Mouse (Mus musculus) Muller cell, postnatal 12 days (primary cell): ENCODE data around the gene Tnr.

Source experiments
- DNase-seq: peaks from one replicate; pipeline ENCODE4 v3.0.0-alpha.2; 2015; ENCODE audit errors: inconsistent ontology term

Tnr gene

DNA sequence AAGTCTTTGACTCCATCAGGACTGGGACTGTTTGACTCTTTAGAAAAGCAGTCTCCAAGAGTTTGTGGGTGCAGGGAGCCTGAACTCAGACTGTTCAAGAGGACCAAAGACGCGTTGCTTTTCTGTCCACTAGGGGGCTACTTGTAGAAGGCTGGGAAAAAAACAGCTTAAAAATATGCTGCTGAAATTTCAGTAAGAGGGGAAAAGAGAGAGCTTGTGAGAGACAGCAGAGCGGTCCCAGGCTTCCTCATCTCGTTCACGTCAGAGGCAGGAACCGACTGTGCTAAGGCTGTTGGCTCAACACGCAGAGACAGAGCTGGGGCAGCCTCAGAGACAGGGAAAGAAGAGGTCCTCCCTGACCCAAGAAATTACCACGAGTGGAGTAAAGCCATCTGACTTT lies at the start of gene Tnr:
TSS of gene Tnr (plus strand) at position 192 of the 400 bp plus-strand sequence.
- peak; percentile 42 for DNase-seq

DNA sequence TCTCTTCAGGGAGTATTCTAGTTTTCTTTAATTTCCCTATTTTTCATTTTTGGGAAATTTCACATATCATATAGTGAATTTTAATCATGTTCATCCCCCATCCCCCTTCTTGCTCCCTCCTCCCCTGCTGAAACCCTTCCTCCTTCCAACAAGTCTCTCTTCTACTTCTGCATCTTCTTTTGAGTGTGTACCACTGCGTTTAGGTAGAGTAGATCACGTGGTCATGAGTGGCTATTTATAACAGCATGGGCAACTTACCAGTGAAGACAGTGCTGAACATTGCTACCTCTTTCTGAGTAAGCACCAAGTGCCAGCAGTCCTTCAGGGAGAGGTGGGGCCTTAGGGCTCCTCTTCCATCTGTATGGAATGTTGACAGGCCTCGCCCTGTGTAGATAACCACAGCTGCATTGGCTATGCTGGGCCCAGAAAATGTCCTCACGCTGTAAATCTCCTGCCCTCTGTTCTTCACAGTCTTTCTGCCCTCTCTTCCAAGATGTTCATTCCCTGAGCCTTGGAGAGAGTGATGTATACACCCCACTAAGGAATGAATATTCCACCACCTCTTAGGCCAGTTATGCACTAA lies 33.6 kb upstream of the Tnr start:
- DNase-seq = no peak

DNA sequence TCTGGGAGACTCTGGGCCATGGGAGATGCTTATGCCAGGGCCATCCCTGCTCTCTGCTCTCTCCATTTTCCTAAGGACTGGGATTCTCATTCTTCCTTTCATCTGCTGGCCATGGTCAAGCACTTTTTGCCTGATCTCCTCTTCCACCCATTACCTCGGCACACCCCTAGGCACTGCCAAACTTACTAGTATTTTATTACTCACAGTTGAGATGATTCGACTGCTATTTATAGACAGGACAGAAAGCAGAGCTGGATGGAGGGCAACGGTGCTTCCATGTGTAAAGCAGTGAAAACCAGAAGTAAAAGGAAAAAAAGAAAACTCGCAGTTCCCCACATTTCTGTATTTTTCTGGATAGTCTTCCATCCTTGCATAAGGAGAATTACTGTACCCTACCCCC lies 31.0 kb upstream of the Tnr start:
- DNase-seq = no peak

DNA sequence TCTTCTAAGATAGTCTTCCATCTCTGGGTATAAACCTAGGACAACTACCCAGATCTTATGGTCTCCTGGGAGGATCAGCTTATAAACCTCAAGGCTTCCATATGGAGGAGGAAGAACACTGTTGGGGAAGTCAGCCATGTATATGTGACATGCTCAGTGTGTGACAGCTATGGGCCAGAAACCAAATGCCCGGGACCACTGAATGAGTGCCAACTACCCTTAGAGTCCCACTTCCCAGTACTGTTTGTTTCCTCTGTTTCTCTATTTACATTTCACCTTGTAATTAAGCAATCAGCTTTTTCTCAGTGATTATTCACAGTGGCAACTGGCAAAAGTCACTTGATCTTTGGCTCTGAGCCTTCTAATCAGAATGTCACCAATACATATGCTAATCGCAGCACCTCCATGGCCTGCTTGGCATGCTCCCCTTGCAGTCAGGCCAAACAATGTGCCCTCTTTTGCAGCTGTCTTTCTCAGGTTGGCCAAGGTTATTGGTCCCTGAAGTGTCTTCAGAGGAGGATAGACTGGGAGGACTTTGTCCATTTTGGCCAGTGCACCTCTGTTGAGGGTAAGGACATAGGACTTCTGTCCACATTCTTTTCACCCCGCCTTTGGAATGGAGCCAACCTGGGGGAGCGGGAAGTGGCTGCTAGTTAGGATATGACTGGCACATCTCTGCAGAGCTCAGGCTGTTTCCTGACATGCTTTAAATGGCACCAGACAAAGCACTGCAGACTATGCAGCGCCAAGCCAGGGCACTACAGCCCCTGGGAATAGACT lies 29.7 kb upstream of the Tnr start:
- DNase-seq = peak; percentile 26

DNA sequence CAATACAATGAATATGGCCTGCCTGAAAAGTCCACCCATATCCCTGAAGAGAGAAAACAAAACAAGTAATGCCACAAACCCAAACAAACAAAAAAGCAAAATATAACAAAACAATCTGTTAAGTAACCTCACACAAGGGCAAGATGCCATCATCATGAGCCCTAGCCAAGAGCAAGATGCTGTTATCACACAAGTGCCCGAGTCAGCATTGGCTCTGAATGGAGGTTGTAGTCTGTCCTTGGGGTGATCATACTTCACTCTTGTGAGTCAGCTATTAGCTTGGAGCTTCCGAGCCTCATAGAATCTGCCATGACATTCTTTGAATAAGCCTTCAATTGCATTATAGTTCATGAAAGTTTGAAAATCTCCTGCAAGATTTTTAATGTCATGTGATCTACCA lies 25.3 kb upstream of the Tnr start:
- no peak for DNase-seq

DNA sequence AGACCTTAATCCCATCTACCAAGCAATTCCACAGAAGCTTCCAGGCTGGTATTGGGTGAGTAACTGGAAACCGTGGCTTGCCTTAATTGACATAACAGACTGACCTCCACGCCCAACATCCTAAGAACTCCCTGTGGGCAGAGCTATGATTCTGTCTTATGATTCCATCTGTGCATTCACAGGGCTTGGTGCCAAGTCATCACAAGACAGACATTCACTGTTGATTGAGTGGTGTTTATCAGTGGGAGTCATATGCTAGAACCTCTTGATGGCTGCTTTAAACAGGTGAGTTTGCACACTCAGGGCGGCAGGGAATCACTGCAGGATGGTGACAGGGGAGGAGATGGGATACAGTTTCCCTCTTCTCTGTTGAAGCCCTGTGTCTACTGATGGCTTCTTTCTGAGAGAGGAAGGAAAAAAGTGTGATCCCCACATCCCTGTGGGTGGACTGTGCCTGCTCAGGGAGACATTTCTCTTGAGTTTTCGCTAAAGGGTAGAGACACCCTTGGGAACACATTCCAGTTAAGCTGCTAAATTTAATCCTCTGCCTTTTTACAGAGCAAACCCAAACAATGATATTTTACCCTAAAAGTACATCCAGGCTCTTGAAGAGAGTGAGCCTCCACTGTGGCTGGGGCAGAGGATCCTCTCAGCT lies 23.6 kb upstream of the Tnr start:
- DNase-seq = no peak

DNA sequence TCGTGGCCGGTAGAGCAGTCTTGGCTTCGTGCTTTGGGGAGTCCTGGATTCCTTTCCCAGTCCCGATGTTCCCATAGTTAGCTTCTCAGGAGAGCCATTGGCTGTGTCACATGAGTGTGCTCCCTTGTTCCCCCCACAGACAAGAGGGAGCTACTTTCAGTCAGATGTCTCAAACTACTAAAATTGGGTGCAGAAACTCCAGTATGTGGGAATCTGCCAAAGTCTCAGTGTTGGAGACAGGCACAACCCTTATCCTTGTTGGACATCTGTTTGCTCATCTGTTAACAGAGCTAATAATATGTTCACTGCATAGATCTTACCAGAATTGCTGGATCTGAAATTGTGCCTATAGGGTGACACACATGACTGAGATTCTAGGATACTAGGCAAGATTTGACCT lies 21.7 kb upstream of the Tnr start:
- DNase-seq = no peak

DNA sequence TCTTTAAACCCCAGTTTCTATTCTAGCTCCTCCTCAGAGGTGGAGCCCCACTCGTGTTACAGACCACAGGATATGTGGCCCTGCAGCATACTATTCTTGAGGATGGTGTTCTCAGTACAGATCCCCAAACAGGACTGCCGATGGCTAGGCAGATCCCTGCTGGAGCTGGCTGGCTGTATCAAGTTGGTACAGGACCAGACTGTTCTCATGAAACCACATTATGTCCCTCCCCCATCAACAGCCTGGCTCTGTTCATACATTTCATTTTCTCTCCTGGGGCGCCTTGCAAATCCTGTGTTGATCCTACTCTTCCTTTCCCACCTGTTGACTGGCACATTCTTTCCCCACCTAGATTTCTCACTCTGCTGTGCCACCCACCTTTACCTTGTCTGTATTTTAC lies 12.9 kb upstream of the Tnr start:
- no peak for DNase-seq

DNA sequence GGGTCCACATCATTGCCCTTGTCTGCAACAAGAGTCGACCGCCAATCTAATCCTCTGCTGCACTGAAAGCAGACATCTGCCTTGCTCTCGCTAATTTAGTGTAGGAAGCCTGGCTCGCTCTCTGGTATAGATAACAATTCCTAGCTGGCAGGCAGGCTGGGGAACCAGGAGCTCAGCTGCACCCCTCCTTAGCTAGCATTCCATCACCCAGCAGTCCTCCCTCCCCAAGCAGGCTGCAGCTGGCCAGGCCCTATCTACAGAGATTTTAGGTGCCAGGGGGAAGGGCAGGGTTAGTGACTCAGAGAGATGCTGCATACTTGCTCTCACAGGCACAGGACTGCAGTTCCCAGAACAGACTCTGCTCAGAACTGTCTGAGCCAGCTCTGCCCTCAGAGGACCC lies 5.9 kb upstream of the Tnr start:
- peak; percentile 92 for DNase-seq

DNA sequence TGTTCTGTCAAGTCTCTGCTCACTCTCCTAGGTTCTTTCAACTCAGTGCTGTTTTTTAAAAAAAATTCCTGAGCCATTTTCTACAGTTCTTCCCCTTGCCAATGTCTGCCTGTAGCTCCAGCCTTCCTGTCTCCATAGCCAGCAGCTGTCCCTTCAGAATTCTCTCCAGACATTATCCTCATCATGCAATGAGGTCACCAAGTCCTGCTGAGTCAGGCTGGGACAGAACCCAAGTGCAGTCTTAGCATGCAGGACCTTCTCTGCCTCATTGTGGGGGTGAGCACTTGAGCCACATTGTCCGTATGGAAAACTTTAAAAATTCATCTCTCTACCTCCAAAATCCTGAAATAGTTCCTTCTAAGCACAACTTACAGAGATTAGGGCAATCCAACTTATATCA lies 4.4 kb upstream of the Tnr start:
- DNase-seq = peak; percentile 26

DNA sequence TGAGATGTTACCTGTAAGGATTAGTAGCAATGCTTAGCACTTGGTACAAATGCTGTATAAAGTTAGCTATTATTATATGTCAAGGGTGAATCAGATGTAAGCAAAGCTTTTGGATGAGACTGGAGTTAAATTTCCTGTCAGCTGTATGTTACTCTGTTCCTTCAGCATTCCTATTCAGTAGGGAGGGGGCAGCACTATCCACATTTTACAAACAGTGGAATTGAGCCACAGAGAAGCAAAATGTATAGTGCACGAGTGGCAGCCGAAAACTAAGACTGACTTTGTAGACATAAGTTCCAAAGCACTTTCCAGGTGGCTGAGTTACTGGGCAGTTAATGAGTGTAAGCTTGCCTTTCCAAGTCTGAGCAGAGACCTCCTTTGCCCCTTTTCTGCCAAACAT lies 500 bp upstream of the Tnr start:
- peak; percentile 2 for DNase-seq

DNA sequence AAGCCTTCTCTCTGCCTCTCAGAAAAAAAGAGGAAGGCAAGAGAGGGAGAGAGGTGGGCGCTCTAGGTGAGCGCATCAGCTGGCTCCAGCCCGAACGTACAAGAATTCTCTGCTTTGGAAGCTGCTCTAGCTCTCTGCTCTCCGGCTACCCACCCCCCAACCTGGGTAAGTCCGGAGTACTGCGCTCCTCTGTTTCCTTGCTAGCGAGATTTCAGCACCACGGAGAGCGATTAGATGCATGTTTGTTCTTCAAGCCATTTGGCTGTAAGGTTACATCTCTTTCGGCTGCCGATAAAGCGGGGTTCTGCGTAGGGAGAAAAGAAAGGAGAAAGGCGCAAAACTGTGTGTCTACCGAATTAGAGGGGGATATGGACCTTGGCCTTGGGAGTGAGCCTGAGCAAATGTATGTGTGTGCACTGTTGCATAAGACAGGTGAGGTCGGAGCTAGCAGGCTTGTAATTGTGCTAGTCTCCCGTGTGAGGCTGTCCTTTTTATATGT lies 531 bp downstream of the Tnr start:
- peak; percentile 76 for DNase-seq

DNA sequence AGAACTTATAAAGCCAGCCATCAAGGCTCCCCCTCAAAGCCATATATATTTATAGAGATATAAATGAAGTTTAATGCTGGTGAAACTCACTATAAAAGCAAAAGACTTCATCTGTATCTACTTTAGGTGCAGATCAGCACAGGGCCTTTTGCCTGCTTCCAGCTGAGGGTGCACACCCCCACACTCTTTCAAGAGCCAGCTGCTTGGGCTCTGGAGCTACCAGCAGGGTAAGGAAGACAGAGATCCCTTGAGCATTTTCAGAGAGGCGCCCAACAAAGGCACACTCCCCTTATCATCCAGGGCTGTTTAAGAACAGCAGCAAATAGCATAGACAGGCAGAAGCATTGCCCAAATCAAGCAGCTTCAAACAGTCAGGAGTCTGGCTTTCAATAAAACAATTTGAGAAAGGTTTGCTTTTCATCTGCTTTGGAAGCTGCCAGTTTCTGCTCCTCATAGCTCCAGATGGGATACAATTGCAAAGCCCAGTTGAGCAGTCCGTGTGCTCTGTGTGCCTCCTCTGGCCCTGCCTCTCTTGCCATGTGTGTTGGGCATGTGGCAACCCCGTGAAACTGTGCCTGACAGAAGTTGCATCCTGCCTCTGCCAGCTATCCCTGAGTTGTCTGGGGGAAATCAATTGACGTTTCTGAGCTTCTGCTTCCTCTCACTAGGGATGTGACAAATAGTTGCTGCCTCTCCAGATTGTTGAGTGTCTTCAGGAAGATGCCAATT lies 9.4 kb downstream of the Tnr start:
- no peak for DNase-seq

DNA sequence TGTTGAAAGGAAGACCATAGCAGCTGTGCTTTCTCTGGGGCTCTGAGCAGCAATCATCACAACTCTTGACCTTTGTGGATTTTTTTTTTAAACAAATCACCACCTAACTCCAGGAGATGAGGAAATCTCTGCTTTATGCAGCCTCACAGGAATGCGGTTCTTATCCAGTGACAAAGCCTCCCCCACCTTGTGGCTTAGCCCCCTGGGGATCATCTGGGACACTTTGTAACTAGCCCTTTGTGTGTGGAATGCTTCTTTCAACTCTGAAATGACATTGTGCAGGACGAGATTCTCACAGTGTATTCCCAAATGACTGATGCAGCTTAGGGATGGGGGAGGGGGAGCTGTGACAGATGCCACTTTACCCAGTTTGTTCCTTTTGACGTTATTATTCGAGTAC lies 12.0 kb downstream of the Tnr start:
- peak; percentile 91 for DNase-seq

DNA sequence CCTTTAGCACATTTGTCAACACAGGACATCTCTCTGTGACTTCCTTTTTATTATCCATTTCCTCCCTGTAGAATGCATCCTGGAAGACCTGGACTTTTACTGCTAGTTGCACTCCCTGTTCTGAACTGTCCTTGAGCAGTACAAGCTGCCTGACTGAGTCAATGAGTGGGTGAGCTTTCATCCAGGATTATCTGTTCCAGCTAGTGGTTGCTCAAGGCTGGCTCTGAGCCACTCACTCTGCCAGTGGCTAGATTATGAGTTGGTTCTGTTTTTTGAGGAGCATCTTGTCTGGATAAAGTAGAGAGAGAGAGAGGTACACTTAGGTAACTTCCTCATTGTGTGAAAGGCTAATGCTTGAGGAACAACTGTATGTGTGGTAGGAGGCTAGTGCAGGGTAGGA lies 14.0 kb downstream of the Tnr start:
- DNase-seq = no peak

DNA sequence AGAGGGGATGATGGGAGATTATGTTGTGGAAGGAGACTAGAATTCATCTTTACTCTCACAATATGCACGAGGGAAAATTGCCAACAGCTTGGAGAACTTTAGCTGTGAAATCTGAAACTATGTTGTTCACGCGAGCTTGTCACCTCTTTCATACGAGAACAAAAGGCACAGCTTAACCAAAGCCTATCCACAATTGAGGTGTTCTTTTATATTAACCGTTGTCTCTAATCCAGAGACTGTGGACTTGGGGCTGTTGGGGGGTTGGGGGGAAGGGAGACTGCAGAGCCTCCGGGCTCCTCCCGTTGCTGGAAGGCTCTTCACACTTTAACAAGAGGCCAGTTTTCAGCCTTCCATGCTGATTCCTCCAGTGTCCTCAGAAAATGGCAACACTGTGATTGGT lies 14.5 kb downstream of the Tnr start:
- no peak for DNase-seq

DNA sequence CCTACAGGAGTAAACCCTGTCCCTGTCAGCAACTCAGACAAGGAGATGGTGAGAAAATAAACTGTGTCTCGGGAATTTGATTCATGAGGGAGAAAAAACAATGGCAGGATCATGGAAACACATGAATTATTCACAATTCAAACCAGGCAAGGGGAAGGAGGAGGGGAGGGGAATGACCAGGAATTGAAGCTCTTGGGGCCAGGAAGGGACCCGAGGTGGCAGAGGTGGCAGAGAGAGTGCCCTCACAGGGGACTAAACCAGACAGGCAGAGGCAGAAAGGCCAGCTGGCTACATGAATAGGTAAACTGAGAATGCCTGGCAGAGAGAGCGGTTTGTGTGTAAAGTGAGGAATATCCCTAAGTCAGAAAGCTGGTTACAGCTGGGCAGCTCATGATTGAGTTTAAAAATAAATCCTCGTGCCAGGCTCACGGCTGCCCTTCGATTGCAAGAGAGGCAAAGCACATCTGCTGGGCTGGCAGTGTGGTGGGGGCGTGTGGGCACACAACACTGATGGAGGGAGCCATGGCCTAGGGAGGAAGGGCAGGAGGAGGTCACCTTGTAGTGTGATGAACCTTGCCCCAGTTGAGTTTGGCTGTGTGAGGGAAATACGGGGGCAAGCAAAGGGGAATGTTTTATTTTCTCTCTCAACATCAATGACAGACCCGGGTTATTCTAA lies 22.0 kb downstream of the Tnr start:
- DNase-seq = no peak

DNA sequence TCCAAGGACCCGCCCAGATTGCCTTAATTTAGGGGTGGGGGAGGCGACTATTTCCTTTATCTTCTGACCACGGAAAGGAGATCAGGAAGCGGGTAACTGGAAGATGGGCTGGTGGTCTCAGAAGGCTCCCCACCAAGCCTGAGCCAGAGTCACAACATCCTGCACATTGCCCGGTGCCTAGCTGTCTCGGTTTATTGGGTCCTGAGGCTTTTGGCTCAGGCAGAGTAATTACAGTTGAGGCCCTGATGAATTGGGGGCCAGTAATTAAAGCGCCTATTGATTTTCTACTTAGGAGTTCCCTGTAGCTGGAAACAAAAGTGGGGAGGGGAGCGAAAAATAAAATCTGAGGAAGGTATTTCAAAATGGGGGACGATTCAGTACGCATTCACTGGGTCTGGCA lies 27.5 kb downstream of the Tnr start:
- no peak for DNase-seq

DNA sequence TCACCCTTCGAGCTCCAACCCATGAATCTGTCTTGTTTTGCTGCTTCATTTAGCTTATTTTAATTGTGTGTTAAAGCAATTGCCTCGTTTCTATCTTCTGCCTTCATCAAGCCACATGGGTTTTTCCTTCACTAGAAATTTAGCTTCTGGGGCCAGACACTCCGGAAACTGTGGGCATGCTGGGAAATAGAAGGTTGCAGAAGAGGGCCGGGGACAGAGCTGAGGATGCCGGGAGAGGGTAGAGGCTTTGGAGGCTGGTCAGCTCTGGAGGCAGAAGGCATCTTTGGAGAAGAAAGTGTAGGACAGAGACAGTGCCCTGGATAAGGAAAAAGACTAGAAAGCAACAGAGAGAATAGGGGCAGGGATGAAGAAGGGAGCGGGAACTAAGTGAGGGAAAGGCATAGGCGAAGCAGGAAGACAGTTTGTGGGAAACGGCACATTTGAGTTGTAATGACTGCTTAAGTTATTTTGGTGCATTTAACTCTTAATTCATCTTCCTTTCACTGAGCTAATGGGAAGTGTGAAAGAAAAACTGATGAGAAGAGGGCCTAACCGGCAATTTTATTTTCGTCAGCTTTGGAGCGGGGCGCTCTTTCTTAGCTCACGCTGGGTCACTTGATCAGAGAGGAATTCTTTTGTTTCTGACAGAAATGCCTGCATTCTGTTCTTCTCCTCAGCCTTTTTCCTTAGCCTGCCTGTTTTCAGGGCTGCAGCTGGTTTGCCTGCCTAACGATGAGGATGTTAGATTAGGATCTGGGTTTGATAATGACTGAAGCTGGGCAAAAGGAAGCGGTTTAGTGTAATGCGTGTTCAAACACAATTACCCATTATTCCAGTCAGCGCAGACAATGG lies 28.2 kb downstream of the Tnr start:
- peak; percentile 30 for DNase-seq

DNA sequence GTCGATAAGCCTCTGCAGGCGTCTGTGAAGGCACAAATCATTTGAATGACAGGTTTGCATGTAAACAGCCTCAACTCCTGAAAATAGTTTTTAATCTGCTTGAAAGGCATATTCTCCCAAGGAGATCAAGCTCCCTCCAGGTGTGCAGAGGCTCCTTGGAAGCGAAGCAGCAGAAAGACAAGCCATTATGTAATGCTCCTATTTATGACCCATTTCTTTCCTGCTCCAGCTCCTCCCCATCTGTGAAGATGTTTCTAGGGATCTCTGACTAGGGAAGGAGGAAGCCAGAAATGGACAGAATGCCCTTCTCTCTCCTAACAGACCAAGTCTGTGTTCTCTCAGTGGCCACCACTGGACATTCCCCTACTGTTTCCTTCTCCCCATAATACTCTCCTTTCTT lies 38.0 kb downstream of the Tnr start:
- no peak for DNase-seq

DNA sequence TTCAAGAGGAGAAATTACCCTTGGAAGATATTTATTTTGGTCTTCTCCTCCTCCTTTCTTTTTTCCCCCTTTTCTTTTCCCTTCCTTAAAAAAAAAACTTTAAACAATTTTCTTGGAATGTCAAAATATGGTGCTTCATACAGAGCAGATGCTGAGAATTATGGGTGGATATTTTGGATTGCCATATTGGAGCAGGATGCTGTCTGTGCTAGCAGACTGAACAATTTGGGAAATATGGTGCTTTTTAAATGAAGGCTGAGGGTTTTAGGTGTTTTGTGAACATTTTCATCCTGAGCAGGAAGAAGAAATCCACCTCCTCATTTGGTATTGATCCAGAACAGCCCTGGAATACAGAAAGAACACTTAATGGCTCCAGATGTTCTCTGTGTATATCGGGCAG lies 41.6 kb downstream of the Tnr start:
- DNase-seq = no peak
